Mouse (Mus musculus): ENCODE measurements around the gene Fam166b.

DNA sequence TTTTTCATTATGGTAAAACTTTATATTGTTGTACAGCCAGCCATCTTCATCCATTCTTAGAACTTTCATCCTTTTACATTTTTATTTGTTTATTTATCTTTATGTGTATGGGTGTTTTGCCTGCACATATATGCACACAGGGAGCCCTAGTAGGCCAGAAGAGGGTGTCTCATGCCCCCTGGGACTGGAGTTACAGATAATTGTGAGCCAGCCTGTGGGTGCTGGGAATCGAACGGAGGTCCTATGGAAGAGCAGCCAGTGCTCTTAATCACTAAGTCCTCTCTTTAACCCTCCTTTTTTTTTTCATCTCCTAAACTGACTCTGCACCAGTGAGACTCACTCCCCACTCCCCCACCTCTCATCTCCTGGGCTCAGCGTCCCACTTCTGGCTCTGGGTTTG lies 44.4 kb downstream of the Fam166b start:
- TF ChIP-seq CTCF (IDR thresholded peaks at IDR 0.05; ENCODE audit: low read depth, low read length) (no peak), GATA1 (IDR thresholded peaks at IDR 0.05; ENCODE audit: borderline replicate concordance, low read length) (no peak), GATA2 (IDR thresholded peaks at IDR 0.05; ENCODE audit: borderline replicate concordance, low read depth, low read length) (no peak)
